Mouse (Mus musculus): ENCODE data around the gene Fgf13.

DNA sequence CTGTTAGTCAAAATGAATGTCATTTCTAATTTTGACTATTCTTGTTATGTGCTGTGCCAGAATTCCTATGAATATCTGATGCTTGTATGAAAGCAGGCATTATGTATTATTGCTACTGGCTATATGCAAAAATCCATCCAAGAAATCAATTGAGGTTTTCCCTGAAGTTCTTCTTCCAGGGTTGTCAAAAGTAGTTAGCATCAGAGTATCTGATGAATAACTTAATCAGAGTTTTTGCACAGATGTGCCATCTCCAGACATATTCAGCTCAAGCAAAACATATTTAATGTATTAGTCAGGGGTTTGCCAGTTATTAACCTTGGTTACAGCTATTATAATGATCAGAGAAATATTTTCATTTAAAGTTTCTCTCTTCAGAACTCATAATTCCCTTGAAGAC lies 454.7 kb downstream of the Fgf13 start:
- TF ChIP-seq CTCF (IDR thresholded peaks at IDR 0.05; ENCODE audit: control insufficient read depth, insufficient read depth, low read length): no peak
- TF ChIP-seq POLR2A (IDR thresholded peaks at IDR 0.05; ENCODE audit: borderline replicate concordance, control insufficient read depth, low read depth, low read length): no peak
